Mouse (Mus musculus): ENCODE results near the gene Pin1rt1. TPM values are rescaled to one million over a fixed set of nuclear protein-coding genes. Genes with fewer than 3 reads are reported as not detected.

The Pin1rt1 gene
- polyA plus RNA-seq, 1 experiment from 2014 or later, result not detected

DNA sequence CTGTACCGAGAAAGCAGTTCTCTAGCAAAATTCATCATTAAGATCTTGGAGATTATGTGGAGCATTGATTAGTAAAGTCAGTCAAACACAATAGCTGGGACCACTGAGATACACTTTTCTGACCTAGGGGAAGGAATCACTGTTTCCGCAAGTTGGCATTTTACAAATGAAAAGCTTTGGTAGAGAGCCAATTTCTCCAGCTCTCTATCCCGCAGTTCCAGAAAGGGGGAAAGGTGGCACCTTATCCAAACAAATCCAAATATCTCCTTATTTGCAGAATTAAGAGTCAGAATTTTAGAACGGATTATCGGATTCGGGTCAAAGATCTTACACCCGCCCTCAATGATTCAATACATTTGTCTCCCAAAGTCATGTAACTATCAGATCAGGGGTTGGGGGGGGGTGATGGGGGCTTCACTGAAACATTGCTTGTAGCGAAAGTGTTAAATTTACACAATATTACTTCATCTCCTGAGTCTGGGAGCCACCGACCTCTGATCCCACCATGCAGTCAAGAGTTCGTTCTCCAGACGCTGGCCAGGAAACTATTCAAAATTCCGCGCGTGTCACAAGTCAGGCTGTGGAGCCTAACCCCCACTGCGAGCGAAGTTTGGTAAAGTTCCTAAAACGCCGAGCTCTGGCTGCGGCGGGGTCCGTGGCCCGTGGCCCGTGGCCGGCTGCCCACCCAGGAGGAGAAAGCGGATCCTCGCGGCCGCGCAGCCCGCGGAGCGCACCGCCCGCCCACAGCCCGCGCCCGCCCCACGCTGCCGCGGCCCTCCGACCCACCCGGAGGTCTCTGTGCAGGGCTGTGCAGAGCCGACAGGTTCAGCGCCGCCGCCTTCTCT is 25.9 kb upstream of the Pin1rt1 start:
- Histone ChIP-seq H3K4me2 (ENCODE audit: low read depth, severe bottlenecking) (peak overlapping the region; percentile 82), H3K4me1 (ENCODE audit: control insufficient read depth, insufficient read depth, low read length) (no peaks in the 10 kb centered on the region), H3K9ac (ENCODE audit: low read length) (peak overlapping the region; percentile 72), H3K4me3 (ENCODE audit: low read depth, low read length) (peak overlapping the region; percentile 57), H3K27me3 (ENCODE audit: control insufficient read depth, insufficient read depth, low read length) (peaks cover 14% of the 10 kb centered on the region), H3K9me3 (ENCODE audit: control insufficient read depth, low read length) (no peaks in the 10 kb centered on the region), H3K27ac (replicated peaks; ENCODE audit: low read depth, low read length) (no peak overlapping the region), H3K36me3 (ENCODE audit: control insufficient read depth, insufficient read depth, low read length) (no peaks in the 10 kb centered on the region)
- WGBS, result 5% methylated on average over 44 of the region's 46 CpGs
- ATAC-seq (ENCODE audit: insufficient number of reproducible peaks, low FRiP score, low TSS enrichment, low read depth) (peak; percentile 5), DNase-seq (ENCODE audit: low spot score) (no peak)

DNA sequence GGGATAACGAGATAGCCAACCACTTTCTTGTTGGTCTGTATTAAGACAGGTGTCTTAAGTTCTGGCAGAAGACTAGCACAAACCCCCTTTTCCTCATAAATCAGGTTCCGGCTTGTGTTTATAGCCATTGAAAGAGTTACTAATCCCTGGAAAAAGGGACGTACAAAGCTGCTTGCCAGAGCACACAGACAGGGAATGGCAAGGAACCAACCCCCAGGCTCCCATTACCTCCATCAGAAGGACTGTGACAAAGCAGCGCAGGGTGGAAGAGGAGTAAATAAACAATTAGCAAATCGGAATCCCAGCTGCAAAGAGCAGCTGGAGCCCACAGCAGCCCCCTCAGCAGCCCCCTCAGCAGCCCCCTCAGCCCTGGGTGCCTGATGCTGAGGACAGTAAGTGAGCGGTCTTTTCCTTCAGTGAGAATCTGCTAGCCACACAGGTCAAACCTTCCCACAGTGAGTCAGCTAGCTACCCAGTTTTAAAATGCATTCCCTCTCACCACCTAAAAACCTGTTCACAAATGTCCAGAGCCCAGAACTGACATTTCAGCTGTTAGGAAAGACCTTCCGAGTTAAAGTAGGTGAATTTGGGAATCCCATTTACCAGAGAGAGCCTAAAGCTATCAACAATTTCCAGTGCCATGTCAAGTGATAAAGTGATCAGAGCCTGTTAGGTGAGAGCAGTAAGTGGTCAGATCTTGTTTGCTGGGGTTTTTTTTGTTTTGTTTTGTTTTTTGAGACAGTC is 25.0 kb upstream of the Pin1rt1 start:
- H3K9me3 ChIP-seq (ENCODE audit: control insufficient read depth, low read length), result no peaks in the 10 kb centered on the region
- WGBS, result 29% methylated on average over 7 of the region's 7 CpGs
- no peak overlapping the region for H3K4me3 ChIP-seq (ENCODE audit: low read depth, low read length)
- DNase-seq (ENCODE audit: low spot score) (peak; percentile 22), ATAC-seq (ENCODE audit: insufficient number of reproducible peaks, low FRiP score, low TSS enrichment, low read depth) (no peak)
- peaks cover 14% of the 10 kb centered on the region for H3K27me3 ChIP-seq (ENCODE audit: control insufficient read depth, insufficient read depth, low read length)
- no peaks in the 10 kb centered on the region for H3K36me3 ChIP-seq (ENCODE audit: control insufficient read depth, insufficient read depth, low read length)
- H3K27ac ChIP-seq (replicated peaks; ENCODE audit: low read depth, low read length), result no peak overlapping the region
- no peak overlapping the region for H3K4me2 ChIP-seq (ENCODE audit: low read depth, severe bottlenecking)
- H3K4me1 ChIP-seq (ENCODE audit: control insufficient read depth, insufficient read depth, low read length), result no peaks in the 10 kb centered on the region
- no peak overlapping the region for H3K9ac ChIP-seq (ENCODE audit: low read length)

DNA sequence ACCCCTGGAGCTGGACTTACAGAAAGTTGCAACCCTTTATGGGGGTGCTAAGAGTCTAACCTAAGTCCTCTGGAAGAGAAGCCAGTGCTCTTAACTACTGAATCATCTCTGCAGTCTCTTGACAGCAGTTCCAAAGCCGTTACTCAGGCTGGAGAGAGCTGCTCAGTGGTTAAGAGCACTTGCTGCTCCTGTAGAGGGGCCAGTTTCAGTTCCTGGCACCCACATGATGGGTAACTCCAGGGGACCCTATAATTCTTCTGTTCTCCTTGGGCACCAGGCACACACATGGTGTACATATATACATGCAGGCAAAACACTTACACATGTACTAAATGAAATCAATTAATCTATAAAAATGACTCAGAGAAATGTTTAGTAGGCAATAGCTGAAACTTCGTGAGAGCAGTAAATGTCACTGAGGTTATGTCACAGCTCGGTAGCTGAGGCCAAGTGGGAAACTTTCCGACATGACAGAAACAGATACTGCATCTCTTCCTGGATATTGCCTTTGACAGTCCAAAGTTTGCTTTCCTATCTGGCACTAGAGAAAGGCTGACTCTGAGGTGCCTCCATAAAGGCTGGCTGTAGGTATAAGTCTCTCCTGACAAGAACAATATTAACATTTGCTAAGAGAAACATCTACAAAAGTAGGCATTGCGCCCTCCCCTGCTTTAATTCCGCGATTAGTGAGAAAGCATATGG is 24.2 kb upstream of the Pin1rt1 start:
- no peak overlapping the region for H3K9ac ChIP-seq (ENCODE audit: low read length)
- ATAC-seq (ENCODE audit: insufficient number of reproducible peaks, low FRiP score, low TSS enrichment, low read depth), result no peak
- H3K27me3 ChIP-seq (ENCODE audit: control insufficient read depth, insufficient read depth, low read length), result peaks cover 14% of the 10 kb centered on the region

DNA sequence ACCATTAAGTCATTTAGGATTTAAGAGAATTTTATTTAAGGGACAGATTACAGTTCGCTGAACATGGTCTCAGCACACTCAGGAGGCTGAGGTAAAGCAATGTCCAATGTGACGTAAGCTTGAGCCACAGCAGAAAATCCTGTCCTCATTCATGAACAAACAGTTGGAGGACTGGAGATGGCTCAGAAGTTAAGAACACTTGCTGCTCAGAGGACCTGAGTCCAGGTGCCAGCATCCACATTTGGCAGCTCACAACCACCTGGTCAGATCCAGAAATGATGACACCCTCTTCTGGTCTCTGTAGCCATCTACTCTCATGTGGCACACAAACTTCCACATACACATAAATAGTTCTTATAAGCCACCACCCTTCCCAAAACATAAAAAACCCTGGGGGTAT is 23.5 kb upstream of the Pin1rt1 start:
- no peak for ATAC-seq (ENCODE audit: insufficient number of reproducible peaks, low FRiP score, low TSS enrichment, low read depth)
- WGBS, result 90% methylated on average over 2 of the region's 2 CpGs
- H3K4me3 ChIP-seq (ENCODE audit: low read depth, low read length), result no peak overlapping the region
- no peak overlapping the region for H3K27ac ChIP-seq (replicated peaks; ENCODE audit: low read depth, low read length)
- no peak for DNase-seq (ENCODE audit: low spot score)
- no peaks in the 10 kb centered on the region for H3K4me1 ChIP-seq (ENCODE audit: control insufficient read depth, insufficient read depth, low read length)
- H3K27me3 ChIP-seq (ENCODE audit: control insufficient read depth, insufficient read depth, low read length), result peaks cover 14% of the 10 kb centered on the region
- H3K4me2 ChIP-seq (ENCODE audit: low read depth, severe bottlenecking), result no peak overlapping the region
- H3K36me3 ChIP-seq (ENCODE audit: control insufficient read depth, insufficient read depth, low read length), result no peaks in the 10 kb centered on the region
- no peak overlapping the region for H3K9ac ChIP-seq (ENCODE audit: low read length)
- no peaks in the 10 kb centered on the region for H3K9me3 ChIP-seq (ENCODE audit: control insufficient read depth, low read length)

More for the DNA sequence above, 24.2 kb upstream of the Pin1rt1 start:
- Histone ChIP-seq H3K4me3 (ENCODE audit: low read depth, low read length) (no peak overlapping the region), H3K4me2 (ENCODE audit: low read depth, severe bottlenecking) (no peak overlapping the region), H3K36me3 (ENCODE audit: control insufficient read depth, insufficient read depth, low read length) (no peaks in the 10 kb centered on the region), H3K27ac (replicated peaks; ENCODE audit: low read depth, low read length) (no peak overlapping the region), H3K4me1 (ENCODE audit: control insufficient read depth, insufficient read depth, low read length) (no peaks in the 10 kb centered on the region), H3K9me3 (ENCODE audit: control insufficient read depth, low read length) (no peaks in the 10 kb centered on the region)
- no peak for DNase-seq (ENCODE audit: low spot score)
- WGBS, result 58% methylated on average over 7 of the region's 7 CpGs

DNA sequence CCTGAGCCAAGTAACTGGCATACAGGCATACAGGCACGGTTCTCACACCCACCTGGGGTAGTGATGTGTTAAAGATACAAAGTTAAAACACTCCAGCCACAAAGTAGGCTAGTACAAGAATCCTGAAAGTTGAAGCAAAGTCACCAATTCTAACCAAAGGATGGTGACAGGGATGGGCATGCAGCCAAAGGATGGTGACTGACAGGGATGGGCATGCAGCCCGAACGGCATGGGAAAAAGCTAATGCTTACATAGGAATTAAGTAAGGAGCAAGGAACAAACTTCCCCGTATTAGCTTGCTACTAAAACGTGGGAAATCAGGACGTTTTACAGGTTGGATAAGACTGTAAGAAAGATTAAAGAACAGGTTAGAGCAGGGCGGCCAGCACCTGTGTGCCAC is 20.1 kb upstream of the Pin1rt1 start:
- DNase-seq (ENCODE audit: low spot score) (no peak), ATAC-seq (ENCODE audit: insufficient number of reproducible peaks, low FRiP score, low TSS enrichment, low read depth) (no peak)
- Histone ChIP-seq H3K27ac (replicated peaks; ENCODE audit: low read depth, low read length) (no peak overlapping the region), H3K4me2 (ENCODE audit: low read depth, severe bottlenecking) (no peak overlapping the region), H3K4me1 (ENCODE audit: control insufficient read depth, insufficient read depth, low read length) (no peaks in the 10 kb centered on the region), H3K9ac (ENCODE audit: low read length) (no peak overlapping the region), H3K36me3 (ENCODE audit: control insufficient read depth, insufficient read depth, low read length) (no peaks in the 10 kb centered on the region), H3K4me3 (ENCODE audit: low read depth, low read length) (no peak overlapping the region), H3K27me3 (ENCODE audit: control insufficient read depth, insufficient read depth, low read length) (peaks cover 2% of the 10 kb centered on the region; the same call in 1 of the 2 replicates), H3K9me3 (ENCODE audit: control insufficient read depth, low read length) (no peaks in the 10 kb centered on the region)
- 74% methylated on average over 7 of the region's 7 CpGs for WGBS

DNA sequence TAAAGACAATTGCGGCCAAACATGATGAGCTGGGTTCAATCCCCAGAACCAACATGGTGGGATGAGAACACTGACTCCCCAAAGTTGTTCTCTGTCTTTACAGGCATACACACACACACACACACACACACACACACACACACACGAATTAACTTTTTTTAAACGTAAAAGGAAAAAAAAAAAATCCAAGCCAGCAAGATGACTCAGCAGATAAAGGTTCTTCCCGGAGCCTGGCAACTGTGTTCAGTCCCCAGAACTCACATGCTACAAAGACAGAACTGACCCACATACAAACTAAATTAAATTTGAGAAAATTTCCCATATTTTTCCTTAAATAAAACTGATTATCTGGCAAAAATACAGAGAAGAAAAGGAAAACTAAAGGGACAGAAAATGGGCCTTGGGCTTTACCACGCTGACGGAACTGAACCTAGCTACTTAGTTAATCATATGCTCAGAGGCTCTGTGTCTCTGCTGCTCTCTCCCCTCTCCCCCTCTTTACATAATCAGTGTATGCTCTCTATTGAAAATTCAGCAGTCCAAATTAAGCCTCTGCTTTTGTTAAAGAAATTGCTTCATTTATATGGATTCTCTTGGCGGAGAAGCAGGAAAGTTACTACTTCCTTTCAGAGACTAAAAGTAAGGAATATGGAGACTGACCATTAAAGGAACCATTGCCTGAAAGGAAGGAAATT is 16.5 kb upstream of the Pin1rt1 start:
- no peak for ATAC-seq (ENCODE audit: insufficient number of reproducible peaks, low FRiP score, low TSS enrichment, low read depth)
- no peak for DNase-seq (ENCODE audit: low spot score)
- no peak overlapping the region for H3K4me2 ChIP-seq (ENCODE audit: low read depth, severe bottlenecking)
- H3K27ac ChIP-seq (replicated peaks; ENCODE audit: low read depth, low read length), result no peak overlapping the region
- WGBS, result 83% methylated on average over 7 of the region's 7 CpGs
- no peaks in the 10 kb centered on the region for H3K4me1 ChIP-seq (ENCODE audit: control insufficient read depth, insufficient read depth, low read length)
- H3K27me3 ChIP-seq (ENCODE audit: control insufficient read depth, insufficient read depth, low read length), result no peaks in the 10 kb centered on the region
- H3K36me3 ChIP-seq (ENCODE audit: control insufficient read depth, insufficient read depth, low read length), result no peaks in the 10 kb centered on the region
- H3K4me3 ChIP-seq (ENCODE audit: low read depth, low read length), result no peak overlapping the region
- no peaks in the 10 kb centered on the region for H3K9me3 ChIP-seq (ENCODE audit: control insufficient read depth, low read length)
- H3K9ac ChIP-seq (ENCODE audit: low read length), result no peak overlapping the region

DNA sequence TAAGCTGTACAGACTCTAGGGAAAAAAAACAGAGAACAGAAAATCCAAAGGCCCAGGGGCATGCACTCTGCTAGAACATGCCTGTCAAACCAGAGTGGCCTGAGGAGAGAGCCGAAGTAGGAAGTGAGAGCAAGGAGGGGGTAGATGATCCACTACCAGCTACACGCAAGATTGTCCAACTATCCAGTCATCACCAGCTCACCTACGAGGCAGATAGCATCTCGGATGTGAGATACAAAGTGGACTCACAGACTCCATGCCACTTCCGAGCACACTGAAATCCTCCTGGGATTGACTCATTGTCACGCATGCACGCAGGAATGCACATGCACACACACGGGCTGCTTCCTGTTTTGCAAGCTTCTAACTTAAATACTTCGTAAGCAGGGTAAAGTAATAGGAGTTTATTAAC is 15.9 kb upstream of the Pin1rt1 start:
- no peaks in the 10 kb centered on the region for H3K36me3 ChIP-seq (ENCODE audit: control insufficient read depth, insufficient read depth, low read length)
- no peak overlapping the region for H3K4me2 ChIP-seq (ENCODE audit: low read depth, severe bottlenecking)
- H3K4me3 ChIP-seq (ENCODE audit: low read depth, low read length), result no peak overlapping the region
- WGBS, result 88% methylated on average over 9 of the region's 9 CpGs
- H3K27ac ChIP-seq (replicated peaks; ENCODE audit: low read depth, low read length), result no peak overlapping the region
- no peaks in the 10 kb centered on the region for H3K27me3 ChIP-seq (ENCODE audit: control insufficient read depth, insufficient read depth, low read length)
- DNase-seq (ENCODE audit: low spot score), result no peak
- no peak for ATAC-seq (ENCODE audit: insufficient number of reproducible peaks, low FRiP score, low TSS enrichment, low read depth)
- H3K9ac ChIP-seq (ENCODE audit: low read length), result no peak overlapping the region
- no peaks in the 10 kb centered on the region for H3K4me1 ChIP-seq (ENCODE audit: control insufficient read depth, insufficient read depth, low read length)
- no peaks in the 10 kb centered on the region for H3K9me3 ChIP-seq (ENCODE audit: control insufficient read depth, low read length)

DNA sequence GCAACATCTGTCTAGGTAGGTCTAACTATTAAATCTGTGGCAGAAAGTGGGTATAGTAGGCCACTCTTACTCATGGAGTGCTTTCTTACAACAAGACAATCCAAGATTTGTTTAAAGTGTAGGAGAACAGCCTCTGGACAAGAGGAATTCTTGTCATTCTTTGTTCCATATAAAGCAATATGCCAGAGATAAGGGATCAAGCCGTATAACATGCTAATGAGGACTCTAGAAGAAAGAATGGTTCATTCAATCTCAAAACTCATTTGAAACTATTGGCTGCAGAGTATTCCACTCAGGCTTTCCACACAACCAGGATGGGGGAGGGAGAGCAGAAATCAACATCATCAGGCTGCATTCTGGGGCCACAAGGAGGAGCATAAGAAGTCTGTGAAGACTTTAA is 11.2 kb upstream of the Pin1rt1 start:
- DNase-seq (ENCODE audit: low spot score), result no peak
- H3K9me3 ChIP-seq (ENCODE audit: control insufficient read depth, low read length), result no peaks in the 10 kb centered on the region
- H3K27me3 ChIP-seq (ENCODE audit: control insufficient read depth, insufficient read depth, low read length), result no peaks in the 10 kb centered on the region
- no peaks in the 10 kb centered on the region for H3K36me3 ChIP-seq (ENCODE audit: control insufficient read depth, insufficient read depth, low read length)
- H3K4me2 ChIP-seq (ENCODE audit: low read depth, severe bottlenecking), result no peak overlapping the region
- H3K27ac ChIP-seq (replicated peaks; ENCODE audit: low read depth, low read length), result no peak overlapping the region
- H3K9ac ChIP-seq (ENCODE audit: low read length), result no peak overlapping the region
- no peak for ATAC-seq (ENCODE audit: insufficient number of reproducible peaks, low FRiP score, low TSS enrichment, low read depth)
- H3K4me3 ChIP-seq (ENCODE audit: low read depth, low read length), result no peak overlapping the region
- no peaks in the 10 kb centered on the region for H3K4me1 ChIP-seq (ENCODE audit: control insufficient read depth, insufficient read depth, low read length)
- 91% methylated on average over 1 of the region's 1 CpGs for WGBS
